9 mouse cellular contexts compared by ENCODE assay signal in genomic region chr2:172393391-172394051, GRCm38 (mm10). TPM values are rescaled to one million over a fixed set of nuclear protein-coding genes. Genes with fewer than 3 reads are reported as not detected.
DNase-seq lines count a peak whose midpoint lies in the region; ATAC-seq and TF ChIP-seq lines count a peak whose summit lies in the region.
"Had no signal": no experiment of that assay in that cellular context is flagged by ENCODE, and none has a peak within 500 bp of the region (broad histone marks: within the 10 kb centered on the region; RNA-seq: fewer than 3 reads in every experiment).

Gene Cass4, plus strand, starts transcription at chr2:172393794.

- no peak for TF ChIP-seq POLR2A in cerebellum, adult 2 months (IDR thresholded peaks at IDR 0.05; ENCODE audit: borderline replicate concordance, insufficient read depth, low read length)

- H3K4me3 ChIP-seq in heart, embryonic 10.5 days: peak within 1 kb of the TSS; percentile 24; the same call in 1 of the 2 replicates
- H3K4me3 ChIP-seq in lung, postnatal 0 days (ENCODE audit: low read depth, low read length): peak within 1 kb of the TSS; percentile 25
- no peak within 1 kb of the TSS for H3K4me3 ChIP-seq in cerebellum, adult 2 months (replicated peaks; ENCODE audit: insufficient read depth, low read depth, low read length)
- H3K4me3 ChIP-seq in hindbrain, embryonic 16.5 days (ENCODE audit: low read length): no peak within 1 kb of the TSS
- H3K4me3 ChIP-seq: limb, embryonic 15.5 days had no signal

- no peak for TF ChIP-seq CTCF in lung, postnatal 0 days (IDR thresholded peaks at IDR 0.05)
- no peak for TF ChIP-seq CTCF in cerebellum, adult 2 months (IDR thresholded peaks at IDR 0.05; ENCODE audit: borderline replicate concordance, insufficient read depth, low read depth, low read length)

- H3K4me2 ChIP-seq in lung, postnatal 0 days (replicated peaks; ENCODE audit: low read depth, low read length): peak within 1 kb of the TSS; percentile 36
- no peak within 1 kb of the TSS for H3K4me2 ChIP-seq in hindbrain, embryonic 16.5 days (ENCODE audit: low read length)
- H3K4me2 ChIP-seq: limb, embryonic 15.5 days had no signal

- WGBS in heart, embryonic 10.5 days: 19% methylated on average over 13 of the region's 13 CpGs
- WGBS in lung, postnatal 0 days: 14% methylated on average over 13 of the region's 13 CpGs
- 23% methylated on average over 13 of the region's 13 CpGs for WGBS in cerebellum, adult 2 months
- 35% methylated on average over 13 of the region's 13 CpGs for WGBS in hindbrain, embryonic 16.5 days

- peak; percentile 66 for ATAC-seq in lung, postnatal 0 days
- ATAC-seq in hindbrain, embryonic 16.5 days: no peak

- TF ChIP-seq EP300 in lung, postnatal 0 days (IDR thresholded peaks at IDR 0.05): no peak

- H3K4me1 ChIP-seq in heart, embryonic 10.5 days: peaks cover 8% of the 10 kb centered on the region; the same call in 1 of the 2 replicates
- peaks cover 3% of the 10 kb centered on the region; the same call in 1 of the 2 replicates for H3K4me1 ChIP-seq in lung, postnatal 0 days (ENCODE audit: insufficient read depth, low read depth, low read length)
- H3K4me1 ChIP-seq in cerebellum, adult 2 months (ENCODE audit: control insufficient read depth, insufficient read depth, low read length): no peaks in the 10 kb centered on the region
- no peaks in the 10 kb centered on the region for H3K4me1 ChIP-seq in hindbrain, embryonic 16.5 days (ENCODE audit: control insufficient read depth, insufficient read depth, low read depth, low read length)
- H3K4me1 ChIP-seq: limb, embryonic 15.5 days had no signal

- peak; percentile 34 for DNase-seq in layer of hippocampus, adult 9-11 months
- no peak for DNase-seq in layer of hippocampus, adult 11-12 months (ENCODE audit: low spot score)
- DNase-seq in heart, embryonic 10.5 days (ENCODE audit: low spot score): no peak
- peak; percentile 85 for DNase-seq in lung, postnatal 0 days (ENCODE audit: low spot score)
- peak; percentile 81 for DNase-seq in thymus, postnatal 14 days
- DNase-seq in cerebellum, adult 2 months: no peak
- no peak for DNase-seq in retina, embryonic 14.5 days (ENCODE audit: low spot score)

- H3K9ac ChIP-seq in lung, postnatal 0 days (replicated peaks; ENCODE audit: low read depth): no peak within 1 kb of the TSS
- H3K9ac ChIP-seq in hindbrain, embryonic 16.5 days (ENCODE audit: low read depth, low read length): no peak within 1 kb of the TSS
- H3K9ac ChIP-seq: limb, embryonic 15.5 days had no signal

- H3K36me3 ChIP-seq in heart, embryonic 10.5 days: no peaks in the 10 kb centered on the region
- no peaks in the 10 kb centered on the region for H3K36me3 ChIP-seq in lung, postnatal 0 days (ENCODE audit: insufficient read depth, low read length)
- H3K36me3 ChIP-seq in hindbrain, embryonic 16.5 days (ENCODE audit: control insufficient read depth, insufficient read depth, low read length): no peaks in the 10 kb centered on the region
- H3K36me3 ChIP-seq: limb, embryonic 15.5 days had no signal

- peaks cover 4% of the 10 kb centered on the region; the same call in 1 of the 2 replicates for H3K27me3 ChIP-seq in heart, embryonic 10.5 days (ENCODE audit: insufficient read depth, poor library complexity, severe bottlenecking)
- H3K27me3 ChIP-seq in lung, postnatal 0 days (replicated peaks; ENCODE audit: insufficient read depth, low read length): no peaks in the 10 kb centered on the region
- H3K27me3 ChIP-seq in cerebellum, adult 2 months (ENCODE audit: control insufficient read depth, insufficient read depth, low read length): no peaks in the 10 kb centered on the region
- no peaks in the 10 kb centered on the region for H3K27me3 ChIP-seq in hindbrain, embryonic 16.5 days (replicated peaks; ENCODE audit: control insufficient read depth, insufficient read depth, low read length)
- H3K27me3 ChIP-seq: limb, embryonic 15.5 days had no signal

- no peaks in the 10 kb centered on the region for H3K9me3 ChIP-seq in heart, embryonic 10.5 days
- H3K9me3 ChIP-seq in lung, postnatal 0 days (ENCODE audit: low read length): no peaks in the 10 kb centered on the region
- no peaks in the 10 kb centered on the region for H3K9me3 ChIP-seq in hindbrain, embryonic 16.5 days (ENCODE audit: control insufficient read depth, low read length)
- H3K9me3 ChIP-seq: limb, embryonic 15.5 days had no signal

- H3K27ac ChIP-seq in heart, embryonic 10.5 days: no peak within 1 kb of the TSS
- peak within 1 kb of the TSS; percentile 16 for H3K27ac ChIP-seq in lung, postnatal 0 days (ENCODE audit: low read length)
- no peak within 1 kb of the TSS for H3K27ac ChIP-seq in cerebellum, adult 2 months (ENCODE audit: insufficient read depth, low read length)
- H3K27ac ChIP-seq in hindbrain, embryonic 16.5 days (ENCODE audit: low read depth, low read length): no peak within 1 kb of the TSS
- H3K27ac ChIP-seq: limb, embryonic 15.5 days had no signal

RNA-seq across cellular contexts. Expression of gene Cass4, which starts in this region (rescaled TPM):
- polyA plus RNA-seq in heart, embryonic 10.5 days (2016; fragmentation: Nextera tagmentation; extraction: Ambion mirVana): 0.20 and 0.30 TPM in 2 replicates
- 9.3 and 11.9 TPM in 2 replicates for polyA plus RNA-seq in lung, postnatal 0 days (2015; fragmentation: Nextera tagmentation; extraction: Ambion mirVana)
- 0.11 and 0.14 TPM in 2 replicates for polyA plus RNA-seq in cerebellum, adult 2 months (2012; rRNA removed)
- polyA plus RNA-seq in hindbrain, embryonic 16.5 days (2015; fragmentation: Nextera tagmentation; extraction: Ambion mirVana): 0.06 and 0.19 TPM in 2 replicates

Comparison
In these comparisons a context has a peak if more than half of its experiments do, and no peak if none do; other contexts are left out.
1. DNase-seq: peak in layer of hippocampus, adult 9-11 months (single experiment), lung, postnatal 0 days (single experiment) and thymus, postnatal 14 days (single experiment); none in layer of hippocampus, adult 11-12 months (single experiment), heart, embryonic 10.5 days (single experiment), cerebellum, adult 2 months (0 of 2) and retina, embryonic 14.5 days (single experiment).
2. H3K4me3 ChIP-seq: peak in heart, embryonic 10.5 days (single experiment) and lung, postnatal 0 days (single experiment); none in cerebellum, adult 2 months (single experiment) and hindbrain, embryonic 16.5 days (single experiment).